Mouse (Mus musculus): ENCODE data around the gene Anks3.
A peak's percentile ranks its signal among the peaks of the same experiment; 100 is the strongest.

The Anks3 gene

GRCm38 (mm10) chr16:4963797-4964709 is at the start of gene Anks3:
TSS of gene Anks3 (minus strand) at chr16:4964205.
- peak; percentile 100 for DNase-seq (ENCODE audit: low spot score in 2 of 2)

DNA sequence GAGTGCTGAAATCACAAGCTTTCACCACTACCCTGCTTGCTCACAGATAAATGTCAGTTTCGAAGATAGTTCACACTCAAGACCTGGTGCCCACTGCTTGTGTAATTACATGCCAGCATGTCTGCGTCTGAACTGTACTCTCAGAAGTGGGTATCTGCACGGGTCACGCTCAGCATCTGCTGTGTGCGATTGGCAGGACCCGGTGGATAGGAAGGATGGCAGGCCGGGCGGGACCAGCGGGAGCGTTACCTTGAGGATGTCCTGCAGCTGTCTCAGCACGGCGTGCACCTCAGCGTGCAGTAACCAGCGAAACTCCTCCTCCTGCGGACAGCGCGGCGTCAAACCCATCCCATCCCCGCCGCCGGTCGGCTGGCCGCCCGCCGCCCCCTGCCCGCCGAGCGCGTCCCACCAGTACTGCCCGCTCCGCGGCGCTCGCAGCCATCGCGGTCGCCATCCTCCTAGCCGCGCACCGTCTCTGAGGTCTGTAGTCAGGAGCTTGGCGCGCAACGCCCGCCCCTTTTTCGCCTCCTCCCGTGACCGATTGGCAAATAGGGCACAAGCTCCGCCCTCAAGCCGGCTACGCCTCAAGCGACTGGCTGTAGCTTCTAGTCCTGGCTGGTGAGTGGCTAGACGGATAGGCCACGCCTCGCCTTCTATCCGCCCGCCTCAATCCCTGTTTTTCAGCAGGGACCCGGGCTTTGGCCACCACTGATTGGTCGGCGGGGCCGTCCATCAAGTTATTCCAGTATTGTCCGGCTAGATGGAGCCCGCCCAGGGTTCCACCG is 49.2 kb upstream of the Anks3 start, which contains the start of gene Rogdi:
Gene Rogdi, minus strand, starts transcription at position 500 of the 785 bp plus-strand sequence.
- peak; percentile 99 to 100 for DNase-seq (ENCODE audit: low spot score in 2 of 2)

DNA sequence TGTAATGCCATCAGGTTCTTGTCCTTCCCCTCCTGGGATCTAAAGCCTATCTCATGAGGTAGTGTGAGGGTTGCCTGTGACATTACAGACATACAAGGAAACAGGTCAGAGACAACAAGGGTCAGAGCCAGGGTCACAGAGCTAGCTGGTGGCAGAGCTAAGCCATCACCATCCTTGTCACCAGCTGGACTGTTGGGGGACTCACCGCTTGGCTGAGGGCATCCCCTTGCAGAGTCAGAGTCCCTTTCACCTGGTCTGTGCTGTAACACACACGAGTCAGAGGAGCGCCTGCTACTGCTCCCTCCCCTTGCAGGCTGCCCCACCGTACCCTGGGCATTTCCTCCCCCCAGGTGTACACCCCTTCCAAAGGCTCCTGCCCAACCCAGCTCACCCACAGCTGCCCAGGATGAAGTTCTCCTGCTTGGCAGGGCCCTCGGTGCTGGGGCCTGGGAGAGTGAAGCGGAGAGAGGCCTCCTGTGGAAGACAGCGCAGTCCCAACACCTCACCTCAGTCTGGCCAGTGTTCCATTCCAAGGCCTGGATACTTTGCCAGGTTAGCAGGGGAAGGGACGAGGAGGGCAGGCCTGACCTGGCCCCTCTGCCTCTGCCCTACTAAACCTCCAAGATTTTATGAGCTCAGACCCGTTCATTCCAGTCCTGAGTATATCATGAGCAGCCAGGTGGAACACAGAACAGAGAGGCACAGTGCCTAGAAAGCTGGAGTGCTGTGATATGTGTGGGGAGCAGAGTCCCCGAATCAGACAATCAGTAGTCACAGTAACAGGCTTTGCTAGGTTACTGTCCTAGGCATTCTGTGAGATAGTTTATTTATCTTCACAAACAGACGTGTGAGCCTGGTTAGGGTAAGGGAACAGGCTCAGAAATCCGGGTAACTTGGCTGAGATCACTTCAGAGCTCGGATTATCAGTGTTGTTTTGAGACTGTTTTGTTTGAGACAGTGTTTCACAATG is 48.3 kb upstream of the Anks3 start:
- DNase-seq (ENCODE audit: low spot score in 2 of 2), result no peak

DNA sequence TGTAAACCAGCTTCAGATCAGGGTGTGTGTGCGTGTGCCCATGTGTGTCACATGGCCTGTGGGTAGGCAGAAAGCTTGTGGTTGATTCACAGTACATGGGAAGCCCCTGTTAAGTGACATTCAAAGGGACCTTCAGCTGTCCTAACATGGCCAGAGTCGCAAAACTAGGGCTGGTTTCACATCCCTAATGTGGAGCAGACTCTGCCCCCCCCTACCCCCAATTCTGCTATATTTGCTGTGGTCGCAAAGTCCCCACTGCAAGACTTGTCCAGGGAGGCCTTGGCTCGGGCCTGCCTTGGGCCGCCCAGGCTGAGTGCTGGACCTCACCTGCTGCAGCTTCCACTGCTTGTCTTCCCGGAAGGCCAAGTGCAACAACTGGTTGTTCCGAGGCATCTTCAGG is 47.3 kb upstream of the Anks3 start:
- DNase-seq (ENCODE audit: low spot score in 2 of 2), result no peak

GRCm38 (mm10) chr16:5010371-5010935 is 46.4 kb upstream of the Anks3 start:
- DNase-seq (ENCODE audit: low spot score in 2 of 2), result no peak

DNA sequence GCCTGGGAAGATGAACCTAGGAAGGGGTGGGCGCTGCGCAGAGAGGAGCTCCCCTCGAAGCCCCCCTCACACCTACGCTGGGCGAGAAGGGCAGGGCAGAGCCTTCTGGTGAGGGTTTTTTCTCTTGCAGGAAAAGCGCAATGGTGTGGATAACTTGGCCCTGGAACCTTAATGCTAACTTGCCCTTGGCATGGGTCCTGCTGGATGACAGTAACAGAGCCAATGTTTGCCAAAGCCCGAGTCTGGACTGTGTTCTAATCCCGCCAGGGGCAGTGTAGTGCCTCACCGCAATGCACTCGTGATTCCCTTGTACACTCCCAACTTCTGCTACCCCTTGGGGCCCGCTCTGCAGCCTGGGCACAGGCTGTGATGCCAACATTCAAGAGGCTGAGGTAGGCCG is 44.1 kb upstream of the Anks3 start:
- DNase-seq (ENCODE audit: low spot score in 2 of 2), result no peak

GRCm38 (mm10) chr16:5007492-5007891 is 43.5 kb upstream of the Anks3 start:
- DNase-seq (ENCODE audit: low spot score in 2 of 2), result no peak

DNA sequence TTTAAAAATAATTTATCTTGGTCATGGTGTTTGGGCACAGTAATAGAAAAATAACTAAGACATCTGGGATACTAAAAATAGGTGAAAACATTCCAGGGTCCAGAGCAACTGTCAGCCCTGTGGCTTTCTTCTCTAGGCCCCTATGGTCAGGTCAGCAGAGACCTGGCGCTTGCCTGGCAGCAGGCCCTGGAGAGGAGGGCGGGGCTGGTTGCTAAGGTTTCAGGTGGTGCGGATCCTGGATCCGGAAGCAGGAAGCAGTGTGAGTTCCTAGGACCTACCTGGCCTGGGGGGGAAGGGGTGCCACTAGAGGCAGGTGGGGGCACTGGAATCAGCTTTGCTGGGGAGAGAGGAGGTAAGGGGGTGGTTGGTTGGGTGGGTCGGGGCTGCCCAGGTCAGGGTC is 43.1 kb upstream of the Anks3 start, which contains the start of gene Smim22:
Gene Smim22, plus strand, starts transcription at position 222 of the 400 bp plus-strand sequence.
- DNase-seq (ENCODE audit: low spot score in 2 of 2), result no peak

GRCm38 (mm10) chr16:5000611-5001010 is 36.6 kb upstream of the Anks3 start:
- DNase-seq (ENCODE audit: low spot score in 2 of 2), result no peak

- no peak for DNase-seq (ENCODE audit: low spot score in 2 of 2)
Observed at GRCm38 (mm10) chr16:4998984-4999383, 35.0 kb upstream of the Anks3 start.

DNA sequence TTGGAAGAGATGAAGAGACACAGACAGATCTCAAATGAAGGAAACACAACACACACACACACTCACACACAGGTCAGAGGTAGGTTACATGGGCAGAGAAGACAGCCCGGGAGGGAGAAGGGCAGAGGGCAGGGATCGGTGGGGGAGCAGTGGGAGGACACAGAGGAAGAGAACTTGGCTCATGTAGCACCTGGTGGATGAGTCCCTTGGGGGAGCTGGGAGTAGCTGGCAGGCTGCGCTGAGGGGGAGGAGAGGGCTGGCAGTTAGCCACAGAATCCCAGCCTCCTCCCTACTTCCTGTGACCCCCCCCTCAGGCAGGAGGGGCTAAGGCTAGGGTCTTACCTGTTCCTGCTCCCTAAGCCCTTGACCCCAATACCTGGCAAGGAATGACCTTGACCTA is 33.5 kb upstream of the Anks3 start, which contains the start of gene Sept12:
Gene Sept12, minus strand, starts transcription at position 300 of the 400 bp plus-strand sequence.
- no peak for DNase-seq (ENCODE audit: low spot score in 2 of 2)

DNA sequence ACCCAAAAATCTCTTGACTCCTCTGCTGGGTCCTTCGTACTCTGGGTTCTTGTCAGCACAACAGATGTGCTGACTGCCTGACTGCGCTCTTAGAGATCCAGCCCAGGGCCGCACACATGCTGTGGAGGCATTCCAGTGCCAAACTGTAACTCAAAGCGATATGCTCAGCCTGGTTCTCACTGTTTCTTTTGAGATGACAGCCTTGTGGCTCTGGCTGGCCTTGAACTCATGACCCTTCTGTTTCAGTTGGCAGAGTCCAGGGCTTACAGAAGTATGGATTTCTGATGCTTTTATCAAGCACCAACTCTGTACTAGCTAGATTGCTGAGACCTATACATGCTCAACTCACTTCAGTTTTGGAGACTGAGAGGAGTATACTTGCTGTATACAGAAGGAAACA is 29.3 kb upstream of the Anks3 start:
- no peak for DNase-seq (ENCODE audit: low spot score in 2 of 2)

DNA sequence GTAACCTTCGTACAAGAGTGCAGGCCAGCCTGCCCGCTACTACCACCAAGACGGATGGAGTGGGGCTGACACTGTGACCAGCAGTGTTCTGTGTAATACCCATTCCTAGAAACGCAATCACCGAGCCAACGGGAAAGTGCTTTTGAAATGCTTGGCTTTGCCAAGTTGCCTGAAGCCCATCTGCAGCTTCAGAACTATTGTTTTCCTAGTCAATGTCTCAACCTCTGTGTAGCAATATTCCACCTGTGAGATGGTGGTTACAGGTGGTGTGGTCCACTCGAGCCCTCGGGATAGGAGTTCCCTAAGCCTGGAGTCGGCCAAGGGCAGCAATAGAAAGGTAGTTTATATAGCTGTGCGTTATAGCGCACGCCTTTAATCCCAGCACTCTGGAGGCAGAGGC is 20.7 kb upstream of the Anks3 start:
- DNase-seq (ENCODE audit: low spot score in 2 of 2), result no peak

GRCm38 (mm10) chr16:4979755-4980380 is 15.9 kb upstream of the Anks3 start:
- DNase-seq (ENCODE audit: low spot score in 2 of 2), result no peak

DNA sequence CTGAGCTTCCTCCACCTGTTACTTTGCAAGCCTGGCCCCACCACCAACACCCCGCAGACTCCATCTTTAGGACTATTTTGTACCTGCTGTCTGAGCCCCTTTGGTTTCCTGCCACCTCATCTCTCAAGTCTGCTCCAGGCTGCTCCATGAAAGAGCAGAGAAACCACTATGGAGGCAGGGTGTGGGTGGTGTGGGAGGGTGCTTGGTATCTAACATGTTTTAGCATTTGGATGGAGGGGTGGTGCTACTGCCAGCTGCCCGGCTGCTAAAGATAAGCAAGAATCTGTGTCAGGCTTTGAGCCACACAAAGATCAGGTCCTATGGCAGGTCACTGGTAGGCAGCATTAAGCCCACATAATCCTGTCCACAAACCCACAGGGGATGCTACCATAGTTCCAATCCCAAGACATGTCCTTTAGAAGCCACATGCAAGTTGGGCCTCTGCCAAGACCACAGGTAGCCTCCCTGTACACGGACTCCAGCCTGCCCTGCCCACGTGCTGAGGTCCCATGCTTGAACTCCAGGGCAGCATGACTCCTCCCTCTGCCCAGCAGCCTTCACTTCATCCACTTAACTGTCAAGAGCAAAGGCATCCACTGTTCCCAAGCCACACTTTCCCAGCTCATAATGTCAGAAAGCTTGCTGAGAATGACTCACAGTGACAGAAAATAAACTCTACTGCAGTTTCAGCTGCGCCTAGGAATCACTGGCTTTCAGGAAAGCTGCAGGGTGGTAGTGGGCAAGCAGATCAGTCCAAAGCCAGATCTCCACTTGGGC is 14.5 kb upstream of the Anks3 start:
- DNase-seq (ENCODE audit: low spot score in 2 of 2), result peak in 1 of 2 experiments; percentile 37

DNA sequence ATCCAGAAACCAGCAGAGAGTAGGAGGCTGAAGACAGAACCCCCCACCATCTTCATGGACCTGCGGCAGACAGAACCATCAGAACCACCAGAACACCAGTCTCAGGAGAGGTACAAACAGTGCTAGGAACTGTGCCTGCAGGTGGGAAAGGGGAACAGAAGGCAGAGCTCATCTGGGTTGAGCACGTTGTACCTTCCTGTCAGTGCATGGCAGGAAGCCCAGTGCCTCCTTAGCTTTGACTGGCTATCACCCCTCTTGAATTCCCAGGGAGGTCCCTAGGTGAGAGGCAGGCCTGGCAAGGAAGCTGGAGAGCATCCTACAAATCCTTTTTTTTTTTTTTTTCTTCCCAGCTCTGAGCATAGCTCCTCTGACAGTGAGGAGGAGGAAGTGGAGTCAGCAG is 12.2 kb upstream of the Anks3 start:
- DNase-seq (ENCODE audit: low spot score in 2 of 2), result peak in 1 of 2 experiments; percentile 47

GRCm38 (mm10) chr16:4974521-4974920 is 10.5 kb upstream of the Anks3 start:
- no peak for DNase-seq (ENCODE audit: low spot score in 2 of 2)

DNA sequence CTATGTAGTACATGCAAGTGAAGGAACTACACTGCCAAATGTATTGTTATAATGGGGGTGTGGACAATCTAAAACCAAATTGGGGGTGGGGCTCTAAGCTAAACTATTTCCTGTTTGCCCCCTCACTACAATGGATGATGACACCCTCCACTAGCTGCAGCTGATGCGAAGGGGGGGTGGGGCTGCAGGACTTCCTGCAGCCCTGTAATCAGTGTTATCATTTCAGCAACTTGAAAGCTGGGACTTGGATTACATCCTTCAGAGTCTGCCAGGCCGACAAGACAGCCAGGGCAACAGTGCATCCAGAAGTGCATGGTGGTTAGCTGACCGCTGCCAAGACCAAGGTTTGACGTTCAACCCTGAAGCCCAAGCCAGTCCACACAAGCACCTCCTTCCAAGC is 7.6 kb upstream of the Anks3 start:
- DNase-seq (ENCODE audit: low spot score in 2 of 2), result no peak

DNA sequence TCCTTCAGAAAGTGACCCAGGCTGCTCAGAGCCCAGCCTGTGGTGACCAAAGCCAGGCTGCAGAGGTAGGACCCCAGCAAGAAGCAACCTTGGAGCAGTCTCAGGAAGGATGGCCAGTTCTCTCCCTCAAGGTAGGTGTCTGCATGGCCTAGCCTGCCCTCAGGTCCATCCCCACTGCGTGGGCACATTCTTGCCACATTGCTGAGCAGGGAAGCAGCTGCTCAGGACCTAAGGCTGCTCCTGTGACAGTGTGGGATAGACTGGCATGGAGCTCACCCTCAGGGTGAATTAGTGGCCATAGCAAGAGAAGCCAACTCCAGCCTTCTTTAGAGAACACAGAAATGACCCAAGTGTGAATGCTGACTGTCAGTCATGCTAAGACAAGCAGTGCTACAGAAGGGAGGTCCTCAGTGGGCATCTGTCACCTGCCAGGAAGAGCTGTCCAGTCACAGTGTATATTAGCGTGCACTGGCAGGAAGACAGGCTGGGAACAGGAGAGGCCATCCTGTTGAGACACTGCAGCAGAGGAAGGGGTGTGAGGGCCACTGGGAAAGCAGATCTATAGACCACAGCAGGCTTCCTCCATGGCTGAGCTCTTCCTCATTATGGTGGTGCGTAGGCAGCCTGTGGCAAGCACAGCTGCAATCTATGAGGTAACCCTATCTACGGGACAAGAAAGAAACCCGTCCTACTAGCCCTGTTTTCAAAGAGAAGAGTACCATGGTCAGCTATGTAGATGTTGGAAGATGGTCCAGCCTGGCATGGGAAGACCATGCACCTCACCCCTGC is 5.2 kb upstream of the Anks3 start:
- DNase-seq (ENCODE audit: low spot score in 2 of 2), result no peak

Data from right cerebral cortex, postnatal 36 days (tissue).